Mouse (Mus musculus) olfactory bulb, adult 2 months (tissue): ENCODE measurements at regions not wholly inside any gene's neighbourhood (a gene's known extent, or its start where the extent isn't known, plus 50 kb on each side); places are given as distances from the start of the nearest gene placed in this dataset.

Source experiments
- CTCF ChIP-seq: fragments of 200-500 bp; IDR thresholded peaks from 2 replicates; pipeline ENCODE4 v1.5.1; 2012; ENCODE audit warnings: low read depth, mild to moderate bottlenecking, low read length, moderate library complexity; ENCODE audit not compliant: insufficient read depth
- POLR2A ChIP-seq: fragments of 200-500 bp; IDR thresholded peaks from 2 replicates; pipeline ENCODE4 v1.6.1; 2012; ENCODE audit warnings: mild to moderate bottlenecking, low read depth, low read length, moderate library complexity; ENCODE audit not compliant: insufficient read depth

GRCm38 (mm10) chr6:81697284-81697683 lies 226.2 kb upstream of the Gcfc2 start:
- no peak for TF ChIP-seq POLR2A
- TF ChIP-seq CTCF = no peak
